Mouse (Mus musculus) intestine, embryonic 15.5 days (tissue): Measurements from ENCODE around the gene Ccdc51. TPM values are rescaled to one million over a fixed set of nuclear protein-coding genes. Genes with fewer than 3 reads are reported as not detected.

Source experiments
- ATAC-seq: fragments of 200-750 bp; cut with Nextera tagmentation; 2 replicates; pipeline ENCODE4 v1.8.0; 2017; ENCODE audit warnings: moderate TSS enrichment, moderate library complexity
- H3K27ac ChIP-seq: fragments of 300-500 bp; sonication (generic); 2 replicates; pipeline ENCODE4 v1.5.1; 2015; ENCODE audit warnings: mild to moderate bottlenecking, inconsistent platforms
- H3K27me3 ChIP-seq: fragments of 300-500 bp; sonication (generic); replicated peaks from 2 replicates; pipeline ENCODE4 v1.6.1; 2015; ENCODE audit warnings: inconsistent platforms
- H3K36me3 ChIP-seq: fragments of 300-500 bp; sonication (generic); 2 replicates; pipeline ENCODE4 v1.6.1; 2015; ENCODE audit warnings: inconsistent platforms
- H3K4me1 ChIP-seq: fragments of 300-500 bp; sonication (generic); replicated peaks from 2 replicates; pipeline ENCODE4 v1.6.1; 2015; ENCODE audit warnings: inconsistent platforms
- H3K4me2 ChIP-seq: fragments of 300-500 bp; sonication (generic); replicated peaks from 2 replicates; pipeline ENCODE4 v1.6.1; 2015; ENCODE audit warnings: mild to moderate bottlenecking, inconsistent platforms
- H3K4me3 ChIP-seq: fragments of 300-500 bp; sonication (generic); replicated peaks from 2 replicates; pipeline ENCODE4 v1.5.1; 2015; ENCODE audit warnings: inconsistent platforms
- H3K9ac ChIP-seq: fragments of 300-500 bp; sonication (generic); 2 replicates; pipeline ENCODE4 v1.6.1; 2015; ENCODE audit warnings: inconsistent platforms
- H3K9me3 ChIP-seq: fragments of 300-500 bp; sonication (generic); 2 replicates; pipeline ENCODE4 v1.6.1; 2016; ENCODE audit warnings: inconsistent platforms
- WGBS: fragments of 180-500 bp; shearing (Covaris S2); methylation state at CpG from one replicate; pipeline ENCODE4 v1.1.7; 2015; 5-methylcytosine and 5-hydroxymethylcytosine counted together
- polyA plus RNA-seq: library from polyadenylated mRNA; unstranded; fragments of >200 nt; fragmentation: Nextera tagmentation; extraction: Ambion mirVana; gene quantifications from 2 replicates; pipeline ENCODE4 v1.2.1, GENCODE M21; 2015

Ccdc51 gene
- polyA plus RNA-seq, 1 experiment from 2014 or later = 17.2 TPM

- Histone ChIP-seq H3K36me3 (no peaks in the 10 kb centered on the region), H3K4me1 (peaks cover 4% of the 10 kb centered on the region), H3K4me2 (no peak overlapping the region), H3K27ac (no peak overlapping the region), H3K9me3 (no peaks in the 10 kb centered on the region), H3K27me3 (no peaks in the 10 kb centered on the region), H3K9ac (no peak overlapping the region), H3K4me3 (no peak overlapping the region)
- ATAC-seq = no peak
- WGBS = 88% methylated on average over 13 of the region's 13 CpGs
These were observed 31.2 kb upstream of the Ccdc51 start for GRCm38 (mm10) chr9:109051011-109051501.

- Histone ChIP-seq H3K9ac (no peak overlapping the region), H3K9me3 (no peaks in the 10 kb centered on the region), H3K4me3 (no peak overlapping the region), H3K36me3 (peaks cover 5% of the 10 kb centered on the region), H3K27ac (no peak overlapping the region), H3K4me2 (no peak overlapping the region), H3K4me1 (peaks cover 4% of the 10 kb centered on the region), H3K27me3 (no peaks in the 10 kb centered on the region)
- WGBS = 87% methylated on average over 10 of the region's 10 CpGs
- ATAC-seq = no peak
These were observed 30.4 kb upstream of the Ccdc51 start for GRCm38 (mm10) chr9:109051651-109052489.

GRCm38 (mm10) chr9:109052490-109053260 is 29.6 kb upstream of the Ccdc51 start:
- WGBS = 90% methylated on average over 9 of the region's 9 CpGs
- H3K4me2 ChIP-seq = no peak overlapping the region
- no peaks in the 10 kb centered on the region for H3K27me3 ChIP-seq
- no peaks in the 10 kb centered on the region for H3K9me3 ChIP-seq
- ATAC-seq = no peak
- peaks cover 12% of the 10 kb centered on the region for H3K36me3 ChIP-seq
- H3K27ac ChIP-seq = no peak overlapping the region
- no peak overlapping the region for H3K9ac ChIP-seq
- no peak overlapping the region for H3K4me3 ChIP-seq
- peaks cover 4% of the 10 kb centered on the region for H3K4me1 ChIP-seq

GRCm38 (mm10) chr9:109053366-109053765 is 28.9 kb upstream of the Ccdc51 start:
- Histone ChIP-seq H3K9me3 (no peaks in the 10 kb centered on the region), H3K36me3 (peaks cover 19% of the 10 kb centered on the region), H3K4me2 (no peak overlapping the region), H3K4me1 (peaks cover 4% of the 10 kb centered on the region), H3K27ac (no peak overlapping the region), H3K27me3 (no peaks in the 10 kb centered on the region), H3K4me3 (no peak overlapping the region), H3K9ac (no peak overlapping the region)
- 76% methylated on average over 3 of the region's 3 CpGs for WGBS
- no peak for ATAC-seq

- Histone ChIP-seq H3K27me3 (no peaks in the 10 kb centered on the region), H3K9me3 (no peaks in the 10 kb centered on the region), H3K27ac (no peak overlapping the region), H3K36me3 (peaks cover 19% of the 10 kb centered on the region), H3K4me2 (no peak overlapping the region), H3K4me3 (no peak overlapping the region), H3K9ac (no peak overlapping the region), H3K4me1 (peaks cover 9% of the 10 kb centered on the region)
- WGBS = 77% methylated on average over 6 of the region's 6 CpGs
- no peak for ATAC-seq
These were observed 28.4 kb upstream of the Ccdc51 start for GRCm38 (mm10) chr9:109053851-109054250.

- H3K4me2 ChIP-seq = peak overlapping the region; percentile 57
- H3K9me3 ChIP-seq = no peaks in the 10 kb centered on the region
- H3K4me3 ChIP-seq = peak overlapping the region; percentile 29
- ATAC-seq = peak; percentile 81
- no peaks in the 10 kb centered on the region for H3K27me3 ChIP-seq
- 5% methylated on average over 7 of the region's 7 CpGs for WGBS
- H3K36me3 ChIP-seq = peaks cover 19% of the 10 kb centered on the region
- peak overlapping the region; percentile 37 for H3K9ac ChIP-seq
- H3K4me1 ChIP-seq = peaks cover 16% of the 10 kb centered on the region
- peak overlapping the region; percentile 76 for H3K27ac ChIP-seq
These were observed 27.6 kb upstream of the Ccdc51 start for GRCm38 (mm10) chr9:109054712-109055111.

- Histone ChIP-seq H3K4me1 (peaks cover 19% of the 10 kb centered on the region), H3K9ac (no peak overlapping the region), H3K4me2 (peak overlapping the region; percentile 57), H3K27ac (peak overlapping the region; percentile 4; the same call in 1 of the 2 replicates), H3K36me3 (peaks cover 24% of the 10 kb centered on the region), H3K27me3 (no peaks in the 10 kb centered on the region), H3K9me3 (no peaks in the 10 kb centered on the region), H3K4me3 (peak overlapping the region; percentile 29)
- WGBS = 92% methylated on average over 12 of the region's 12 CpGs
- no peak for ATAC-seq
These were observed 26.8 kb upstream of the Ccdc51 start for GRCm38 (mm10) chr9:109055271-109056030.

- WGBS = 91% methylated on average over 17 of the region's 17 CpGs
- H3K4me2 ChIP-seq = no peak overlapping the region
- no peaks in the 10 kb centered on the region for H3K27me3 ChIP-seq
- no peak overlapping the region for H3K27ac ChIP-seq
- no peak overlapping the region for H3K9ac ChIP-seq
- no peak overlapping the region for H3K4me3 ChIP-seq
- H3K9me3 ChIP-seq = no peaks in the 10 kb centered on the region
- peaks cover 19% of the 10 kb centered on the region for H3K4me1 ChIP-seq
- no peak for ATAC-seq
- H3K36me3 ChIP-seq = peaks cover 24% of the 10 kb centered on the region
These were observed 26.1 kb upstream of the Ccdc51 start for GRCm38 (mm10) chr9:109056081-109056690.

GRCm38 (mm10) chr9:109056916-109057315 is 25.4 kb upstream of the Ccdc51 start:
- no peak overlapping the region for H3K4me3 ChIP-seq
- H3K36me3 ChIP-seq = peaks cover 24% of the 10 kb centered on the region
- peaks cover 19% of the 10 kb centered on the region for H3K4me1 ChIP-seq
- H3K9me3 ChIP-seq = no peaks in the 10 kb centered on the region
- no peak overlapping the region for H3K4me2 ChIP-seq
- no peak overlapping the region for H3K27ac ChIP-seq
- no peak overlapping the region for H3K9ac ChIP-seq
- H3K27me3 ChIP-seq = no peaks in the 10 kb centered on the region
- ATAC-seq = no peak
- WGBS = 85% methylated on average over 4 of the region's 4 CpGs

GRCm38 (mm10) chr9:109057543-109057942 is 24.8 kb upstream of the Ccdc51 start:
- ATAC-seq = no peak
- Histone ChIP-seq H3K9me3 (no peaks in the 10 kb centered on the region), H3K4me2 (no peak overlapping the region), H3K36me3 (peaks cover 24% of the 10 kb centered on the region), H3K27me3 (no peaks in the 10 kb centered on the region), H3K4me3 (no peak overlapping the region), H3K4me1 (peaks cover 19% of the 10 kb centered on the region), H3K27ac (no peak overlapping the region), H3K9ac (no peak overlapping the region)
- WGBS = 95% methylated on average over 5 of the region's 5 CpGs

GRCm38 (mm10) chr9:109058006-109058765 is 24.1 kb upstream of the Ccdc51 start:
- no peak for ATAC-seq
- H3K4me1 ChIP-seq = peaks cover 19% of the 10 kb centered on the region
- peak overlapping the region; percentile 43 for H3K4me3 ChIP-seq
- peak overlapping the region; percentile 74 for H3K4me2 ChIP-seq
- 92% methylated on average over 19 of the region's 19 CpGs for WGBS
- H3K27me3 ChIP-seq = no peaks in the 10 kb centered on the region
- no peaks in the 10 kb centered on the region for H3K9me3 ChIP-seq
- H3K36me3 ChIP-seq = peaks cover 24% of the 10 kb centered on the region
- H3K27ac ChIP-seq = peak overlapping the region; percentile 94; the same call in 1 of the 2 replicates
- H3K9ac ChIP-seq = peak overlapping the region; percentile 51
